Mouse (Mus musculus) kidney, adult 2 months (tissue): Measurements from ENCODE around the gene D10Wsu102e. TPM values are rescaled to one million over a fixed set of nuclear protein-coding genes. Genes with fewer than 3 reads are reported as not detected.
"Not testable (repeated sequence)": the region's sequence is repeated elsewhere in the genome, so short reads cannot be mapped to it uniquely, and the experiment has no call there.

Experiments
- DNase-seq: peaks from one replicate; pipeline ENCODE4 v3.0.0; 2021
- H3K27ac ChIP-seq: fragments of 200-500 bp; 2 replicates; pipeline ENCODE4 v1.5.1; 2012; ENCODE audit warnings: low read depth, low read length, control low read depth, inconsistent platforms; ENCODE audit not compliant: insufficient read depth
- H3K27me3 ChIP-seq: fragments of 200-500 bp; replicated peaks from 2 replicates; pipeline ENCODE4 v1.6.1; 2012; ENCODE audit warnings: mild to moderate bottlenecking, moderate library complexity, low read length, inconsistent platforms; ENCODE audit not compliant: control insufficient read depth, insufficient read depth
- H3K36me3 ChIP-seq: fragments of 200-500 bp; 2 replicates; pipeline ENCODE4 v1.6.1; 2012; ENCODE audit warnings: mild to moderate bottlenecking, moderate library complexity, low read length, inconsistent platforms; ENCODE audit not compliant: control insufficient read depth, insufficient read depth
- H3K4me1 ChIP-seq: fragments of 200-500 bp; 2 replicates; pipeline ENCODE4 v1.6.1; 2011; ENCODE audit warnings: low read length; ENCODE audit not compliant: control insufficient read depth, insufficient read depth
- H3K4me3 ChIP-seq: fragments of 200-500 bp; 2 replicates; pipeline ENCODE4 v1.5.1; 2011; ENCODE audit warnings: mild to moderate bottlenecking, low read depth, low read length, control low read depth; ENCODE audit not compliant: insufficient read depth
- CTCF ChIP-seq: fragments of 200-500 bp; conservative IDR thresholded peaks from 2 replicates; pipeline ENCODE4 v1.5.1; 2011; ENCODE audit warnings: low read depth, mild to moderate bottlenecking, control low read depth, low read length, moderate library complexity, mixed read lengths; ENCODE audit not compliant: insufficient read depth, insufficient read length
- POLR2A ChIP-seq: fragments of 200-500 bp; IDR thresholded peaks from one replicate; pipeline ENCODE4 v1.6.1; 2011; ENCODE audit warnings: low read depth, low read length, control low read depth
- WGBS: fragments of 180-500 bp; shearing (Covaris S2); methylation state at CpG from one replicate; pipeline ENCODE4 v1.1.7; 2018; 5-methylcytosine and 5-hydroxymethylcytosine counted together
- polyA plus RNA-seq: library from polyadenylated mRNA; depleted of rRNA; stranded (reverse); fragments of >200 nt; gene quantifications from 2 replicates; pipeline ENCODE4 v1.2.3, GENCODE M21; 2012

The D10Wsu102e gene
- polyA plus RNA-seq, 1 experiment: 0.41 TPM

- no peak for DNase-seq
- WGBS: 83% methylated on average over 5 of the region's 5 CpGs
- H3K36me3 ChIP-seq: no peaks in the 10 kb centered on the region
- TF ChIP-seq CTCF (no peak), POLR2A (no peak)
- 0 out of 2 replicates have a peak, but pooled peaks cover 3% of the 10 kb centered on the region for H3K4me1 ChIP-seq
- H3K27ac ChIP-seq: no peak overlapping the region
- no peaks in the 10 kb centered on the region for H3K27me3 ChIP-seq
- H3K4me3 ChIP-seq: no peak overlapping the region
These were observed 13.7 kb upstream of the D10Wsu102e start for GRCm38 (mm10) chr10:83346359-83346736.

DNA sequence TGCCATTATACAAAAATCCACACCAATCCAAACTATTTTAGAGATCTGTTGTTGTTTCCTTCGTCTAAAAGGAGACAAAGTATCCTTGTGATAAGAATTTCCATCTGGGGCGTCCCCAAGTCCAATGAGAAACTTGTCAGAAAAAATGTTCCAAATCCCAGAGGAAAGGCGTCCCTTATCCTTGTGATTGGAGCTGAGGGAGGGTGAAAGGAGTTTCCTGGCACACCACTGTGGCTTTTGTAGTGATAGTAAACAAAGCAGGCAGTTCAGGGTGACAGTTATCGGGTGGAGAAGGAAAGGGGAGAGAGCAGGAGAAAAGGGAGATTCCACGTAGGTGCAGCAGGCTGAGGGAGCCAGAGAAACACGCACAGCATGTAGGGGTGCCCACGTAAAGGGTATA, 12.5 kb upstream of the D10Wsu102e start:
- no peaks in the 10 kb centered on the region for H3K27me3 ChIP-seq
- WGBS: 56% methylated on average over 7 of the region's 7 CpGs
- no peak overlapping the region for H3K27ac ChIP-seq
- DNase-seq: peak; percentile 51
- no peak for TF ChIP-seq POLR2A
- TF ChIP-seq CTCF: no peak
- H3K4me3 ChIP-seq: no peak overlapping the region
- 0 out of 2 replicates have a peak, but pooled peaks cover 3% of the 10 kb centered on the region for H3K4me1 ChIP-seq
- no peaks in the 10 kb centered on the region for H3K36me3 ChIP-seq

DNA sequence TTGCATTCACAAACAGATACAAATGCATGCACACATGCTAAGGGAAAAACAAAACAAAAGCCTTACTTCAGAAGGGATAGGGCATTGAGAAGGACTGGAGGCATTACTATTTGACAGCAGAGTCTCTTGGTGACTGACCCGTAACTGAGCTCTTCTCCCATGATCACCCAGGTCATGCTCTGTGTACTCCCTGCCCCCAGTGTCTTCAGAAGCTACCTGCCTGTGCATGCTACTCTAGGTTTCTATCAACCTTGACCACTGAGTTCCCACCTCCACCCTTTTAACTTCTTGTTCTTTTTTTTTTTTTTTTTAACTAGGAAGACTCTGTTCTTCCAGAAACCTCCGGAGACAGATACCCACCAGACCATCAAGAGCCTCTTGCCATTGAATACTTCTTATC, 9.3 kb upstream of the D10Wsu102e start:
- TF ChIP-seq CTCF: no peak
- TF ChIP-seq POLR2A: no peak
- 41% methylated on average over 2 of the region's 2 CpGs for WGBS
- Histone ChIP-seq H3K27me3 (no peaks in the 10 kb centered on the region), H3K36me3 (no peaks in the 10 kb centered on the region), H3K4me1 (peaks cover 8% of the 10 kb centered on the region; the same call in 1 of the 2 replicates), H3K27ac (peak overlapping the region; percentile 55; the same call in 1 of the 2 replicates), H3K4me3 (no peak overlapping the region)
- peak; percentile 76 for DNase-seq

GRCm38 (mm10) chr10:83351779-83352178, 8.2 kb upstream of the D10Wsu102e start:
- DNase-seq, H3K36me3 ChIP-seq, H3K4me1 ChIP-seq, H3K27me3 ChIP-seq, H3K4me3 ChIP-seq, H3K27ac ChIP-seq: not testable (repeated sequence)
- WGBS: 83% methylated on average over 4 of the region's 4 CpGs

DNA sequence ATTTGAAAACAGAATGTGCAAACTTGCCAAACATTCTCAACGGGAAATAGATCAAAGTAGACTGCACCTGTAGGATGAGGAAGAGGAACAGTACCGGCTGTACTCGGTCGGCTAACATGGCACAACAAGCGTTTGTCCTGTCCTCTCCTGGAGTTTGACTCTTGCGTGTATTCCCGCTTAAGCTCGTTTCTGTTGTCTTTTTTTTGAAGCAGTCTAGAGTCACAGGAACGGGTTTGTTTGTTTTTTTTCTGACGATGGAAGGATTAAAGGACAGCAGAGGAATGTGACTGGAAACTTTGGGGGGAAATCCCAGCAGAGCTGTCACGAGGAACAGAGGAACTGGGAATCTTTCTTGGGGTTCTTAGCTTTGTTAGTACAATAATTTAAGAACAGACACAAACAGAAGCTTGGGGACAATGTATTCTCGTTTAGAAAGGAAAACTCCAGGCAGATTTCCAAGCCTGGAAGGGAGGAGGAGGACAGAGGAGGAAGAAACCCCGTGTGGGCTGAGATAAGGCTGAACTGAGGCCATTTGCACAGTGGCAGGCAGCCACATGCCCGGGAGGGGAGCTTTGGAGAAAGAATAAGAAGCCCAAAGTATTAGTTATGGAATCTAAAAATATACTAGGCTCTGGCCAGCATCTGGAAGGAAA, 6.2 kb upstream of the D10Wsu102e start:
- H3K4me3 ChIP-seq: no peak overlapping the region
- H3K27me3 ChIP-seq: no peaks in the 10 kb centered on the region
- TF ChIP-seq CTCF: no peak
- TF ChIP-seq POLR2A: no peak
- H3K27ac ChIP-seq: peak overlapping the region; percentile 57
- 27% methylated on average over 14 of the region's 14 CpGs for WGBS
- H3K36me3 ChIP-seq: no peaks in the 10 kb centered on the region
- H3K4me1 ChIP-seq: peaks cover 8% of the 10 kb centered on the region; the same call in 1 of the 2 replicates
- DNase-seq: peak; percentile 34

GRCm38 (mm10) chr10:83354333-83354719, 5.7 kb upstream of the D10Wsu102e start:
- Histone ChIP-seq H3K4me1 (peaks cover 12% of the 10 kb centered on the region; the same call in 1 of the 2 replicates), H3K36me3 (no peaks in the 10 kb centered on the region), H3K4me3 (no peak overlapping the region), H3K27me3 (no peaks in the 10 kb centered on the region), H3K27ac (peak overlapping the region; percentile 57; the same call in 1 of the 2 replicates)
- DNase-seq: peak; percentile 61
- TF ChIP-seq POLR2A (no peak), CTCF (no peak)
- 50% methylated on average over 8 of the region's 8 CpGs for WGBS

DNA sequence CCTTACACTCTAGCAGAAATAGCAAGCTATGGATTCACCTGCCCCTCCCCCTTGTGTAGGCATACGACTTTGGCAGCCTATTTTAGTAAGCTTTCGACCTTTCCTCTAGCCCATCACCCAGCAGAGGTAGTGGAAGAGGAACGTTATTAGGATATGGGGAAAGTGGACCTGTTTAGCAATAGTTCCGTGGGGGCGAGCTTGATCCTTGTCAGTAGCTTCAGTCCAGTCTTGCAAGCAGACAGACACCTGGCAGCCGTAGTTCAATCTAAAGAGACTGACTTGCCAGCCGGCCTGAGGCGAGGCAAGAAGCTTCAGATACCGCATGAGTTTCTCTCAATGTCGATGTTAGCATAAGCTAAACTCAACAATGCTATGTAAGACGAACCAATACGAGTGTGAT, 3.6 kb upstream of the D10Wsu102e start:
- no peak overlapping the region for H3K4me3 ChIP-seq
- H3K4me1 ChIP-seq: peaks cover 9% of the 10 kb centered on the region; the same call in 1 of the 2 replicates
- no peak overlapping the region for H3K27ac ChIP-seq
- no peaks in the 10 kb centered on the region for H3K36me3 ChIP-seq
- no peak for TF ChIP-seq POLR2A
- TF ChIP-seq CTCF: no peak
- no peaks in the 10 kb centered on the region for H3K27me3 ChIP-seq
- 82% methylated on average over 12 of the region's 12 CpGs for WGBS
- DNase-seq: no peak
